Mouse (Mus musculus) gastrocnemius, postnatal 14 days (tissue): ENCODE measurements around the gene Ly6g5b. TPM values are rescaled to one million over a fixed set of nuclear protein-coding genes. Genes with fewer than 3 reads are reported as not detected.

Source experiments
- DNase-seq: peaks from one replicate; pipeline ENCODE4 v3.0.0; 2021; ENCODE audit warnings: mixed read lengths
- intact Hi-C: fragments of 180-260 bp; cut with DNase I; formaldehyde crosslinking; loops from one replicate; pipeline ENCODE4 v1.15.1; 2025; ENCODE audit warnings: low total_unique reads
- total RNA-seq, 2 experiments: library from RNA; stranded (reverse); gene quantifications; 2 replicates each; pipeline ENCODE4 v1.2.3; 2021

Ly6g5b gene
- total RNA-seq, 2 experiments from 2014 or later = 0.27 to 0.37 TPM

- DNase-seq = peak; percentile 47
- intact Hi-C loops = no loop called here
These were observed 5.5 kb upstream of the Ly6g5b start for GRCm38 (mm10) chr17:35120745-35121142.

GRCm38 (mm10) chr17:35111774-35112173, 3.5 kb downstream of the Ly6g5b start:
- intact Hi-C loops = no loop called here
- no peak for DNase-seq

DNA sequence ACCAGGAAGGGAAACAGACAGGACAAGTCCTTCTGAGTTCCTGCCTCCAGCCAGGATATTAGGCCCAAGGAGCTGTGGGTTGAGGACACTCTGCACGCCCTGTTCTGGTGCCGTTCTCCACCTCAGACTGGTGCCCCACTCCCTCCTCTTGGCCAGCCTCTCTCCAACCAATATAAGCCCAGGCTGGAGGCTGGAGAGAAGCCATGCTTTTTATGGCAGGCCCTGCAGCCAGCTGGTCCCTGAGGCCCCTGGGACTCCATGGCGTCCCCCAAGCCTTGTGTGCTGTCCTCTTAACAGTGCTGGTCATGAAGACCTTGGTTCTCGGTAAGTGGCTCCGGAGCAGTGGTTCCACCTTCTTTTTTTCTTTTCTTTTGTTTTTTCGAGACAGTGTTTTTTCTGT, 7.1 kb downstream of the Ly6g5b start, which contains the start of gene Ly6g5c:
Ly6g5c (plus strand) TSS at position 183 of the 400 bp plus-strand sequence.
- intact Hi-C loops = no loop called here
- DNase-seq = no peak

DNA sequence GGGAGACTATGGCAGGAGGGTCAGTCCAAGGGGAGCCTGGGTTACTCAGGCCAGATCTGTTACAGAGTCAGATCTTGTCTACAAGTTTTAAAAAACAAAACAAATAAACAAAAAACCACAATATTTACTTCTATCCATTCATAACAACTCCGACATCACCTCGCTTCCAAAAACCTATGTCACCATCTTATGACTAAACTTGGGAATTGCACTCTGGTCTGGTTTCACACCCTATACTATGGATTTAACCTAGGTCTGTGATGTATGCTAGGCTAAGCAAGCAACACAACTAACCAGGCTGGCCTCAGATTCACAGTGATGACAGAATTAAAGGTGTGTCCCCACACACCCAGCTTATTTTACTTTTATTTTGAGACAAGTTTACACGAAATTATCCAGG, 8.7 kb downstream of the Ly6g5b start:
- intact Hi-C loops = no loop called here
- DNase-seq = no peak

DNA sequence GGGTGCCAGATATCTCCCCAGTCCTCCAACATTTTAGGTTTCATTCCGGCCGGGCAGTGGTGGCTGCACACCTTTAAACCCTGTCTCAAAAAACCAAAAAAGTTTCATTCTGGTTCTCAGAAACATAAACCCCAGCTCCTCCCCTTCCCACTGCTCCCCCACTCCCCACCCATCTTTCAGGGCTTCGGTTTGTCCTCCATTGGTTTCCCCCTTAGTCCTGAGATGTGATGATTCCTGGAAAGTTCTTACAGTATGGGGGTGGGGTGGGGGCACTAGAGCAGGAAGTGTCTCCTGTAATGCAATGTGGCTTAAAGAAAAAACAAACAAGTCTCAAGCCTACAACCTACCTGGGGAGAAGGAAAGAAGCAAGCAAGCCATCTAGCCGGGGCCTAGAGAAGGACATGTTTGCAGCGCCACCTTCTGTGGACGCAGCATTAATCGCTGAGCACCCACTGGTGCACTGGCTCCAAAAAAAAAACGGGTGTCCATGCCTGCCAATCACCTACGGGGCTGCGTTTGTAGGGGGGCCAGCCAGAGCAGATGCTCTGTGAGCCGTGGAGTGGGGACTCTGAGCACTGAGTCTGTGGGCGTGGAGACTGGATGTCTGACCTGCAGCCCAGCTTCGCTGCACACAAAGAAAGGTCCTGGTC, 9.4 kb downstream of the Ly6g5b start:
- DNase-seq = peak; percentile 35
- intact Hi-C loops = no loop called here

- intact Hi-C loops = loop anchor here (5.0 kb wide), 1 partner anchor 87 kb away; the partner anchor contains the start of gene Vwa7
These were observed 10.5 kb downstream of the Ly6g5b start for GRCm38 (mm10) chr17:35104754-35105153.

DNA sequence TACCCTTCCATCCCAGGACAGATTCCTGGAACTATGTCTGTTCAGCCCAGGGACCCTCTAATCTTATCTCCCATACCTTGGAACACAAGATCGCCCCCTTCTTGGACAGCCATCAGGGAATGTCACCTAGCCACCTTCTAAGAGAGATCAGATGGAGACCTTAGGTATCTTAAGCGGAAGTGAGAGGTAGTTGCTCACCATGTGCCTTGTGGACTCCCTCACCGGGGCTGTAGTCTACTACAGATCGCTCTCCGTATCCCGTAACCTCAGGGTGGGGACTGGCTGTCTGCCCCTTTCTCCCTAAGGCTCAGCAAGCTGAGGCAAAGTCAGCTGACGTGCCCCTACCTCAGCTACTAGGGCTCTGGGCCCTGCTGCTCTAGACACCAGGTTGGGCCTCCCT, 11.1 kb downstream of the Ly6g5b start:
- DNase-seq = no peak
- intact Hi-C loops = loop anchor here (5.0 kb wide), 1 partner anchor 87 kb away; the partner anchor contains the start of gene Vwa7

More at GRCm38 (mm10) chr17:35104754-35105153, 10.5 kb downstream of the Ly6g5b start:
- DNase-seq = no peak

DNA sequence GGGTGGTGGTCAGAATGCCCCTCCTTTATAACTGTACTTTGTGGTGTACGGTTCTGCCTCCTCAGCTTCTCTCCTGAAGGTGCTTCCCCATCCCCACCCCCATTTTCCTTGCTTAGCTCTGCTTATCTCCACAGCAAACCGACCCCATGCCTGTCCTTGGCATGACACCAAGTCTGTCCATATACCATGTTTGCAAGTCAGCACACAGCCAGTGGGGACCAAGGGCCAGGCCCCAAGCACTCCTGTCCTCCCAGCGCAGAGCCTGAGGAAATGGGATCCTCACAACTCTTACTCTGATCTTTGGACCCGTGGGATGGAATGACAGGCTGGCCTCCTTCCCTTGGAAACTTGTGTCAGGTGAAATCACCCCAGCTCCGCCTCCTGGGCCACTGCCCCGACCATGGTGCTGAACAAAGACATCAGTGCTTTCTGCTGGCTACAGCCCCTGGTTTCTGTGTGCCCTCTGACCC, 12.0 kb downstream of the Ly6g5b start:
- DNase-seq = no peak
- intact Hi-C loops = loop anchor here (5.0 kb wide), 1 partner anchor 86 kb away; the partner anchor contains the start of gene Vwa7

GRCm38 (mm10) chr17:35102299-35102698, 12.9 kb downstream of the Ly6g5b start:
- intact Hi-C loops = loop anchor here (5.0 kb wide), 1 partner anchor 85 kb away; the partner anchor contains the start of gene Vwa7
- no peak for DNase-seq

GRCm38 (mm10) chr17:35101161-35101560, 14.1 kb downstream of the Ly6g5b start:
- no peak for DNase-seq
- intact Hi-C loops = loop anchor here (5.0 kb wide), 1 partner anchor 84 kb away; the partner anchor contains the start of gene Vwa7

- intact Hi-C loops = loop anchor here (5.0 kb wide), 1 partner anchor 83 kb away; the partner anchor contains the start of gene Vwa7
- DNase-seq = no peak
These were observed 14.9 kb downstream of the Ly6g5b start for GRCm38 (mm10) chr17:35100196-35100765.

DNA sequence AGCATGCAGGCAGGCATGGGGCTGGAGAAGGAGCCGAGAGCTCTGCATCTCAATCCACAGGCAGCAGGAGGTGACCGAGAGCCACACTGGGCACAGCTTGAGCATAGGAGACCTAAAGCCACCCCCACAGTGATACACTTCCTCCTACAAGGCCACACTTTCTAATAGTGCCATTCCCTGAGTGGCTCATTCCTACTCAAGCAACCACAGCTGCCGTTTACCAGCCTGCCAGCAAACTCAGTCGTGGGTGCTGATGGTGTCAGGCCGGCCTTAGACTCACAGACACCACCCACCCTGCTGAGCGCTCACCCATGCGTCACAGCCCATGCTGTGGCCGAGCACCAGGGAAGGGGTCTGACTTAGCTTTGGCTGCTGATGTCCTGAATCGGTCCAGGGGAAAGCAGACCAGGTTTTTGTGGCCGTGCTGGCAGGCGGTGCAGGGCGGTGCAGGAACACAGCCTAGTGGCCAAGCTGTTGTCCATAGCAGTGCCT, 18.0 kb downstream of the Ly6g5b start:
- intact Hi-C loops = no loop called here
- DNase-seq = no peak

DNA sequence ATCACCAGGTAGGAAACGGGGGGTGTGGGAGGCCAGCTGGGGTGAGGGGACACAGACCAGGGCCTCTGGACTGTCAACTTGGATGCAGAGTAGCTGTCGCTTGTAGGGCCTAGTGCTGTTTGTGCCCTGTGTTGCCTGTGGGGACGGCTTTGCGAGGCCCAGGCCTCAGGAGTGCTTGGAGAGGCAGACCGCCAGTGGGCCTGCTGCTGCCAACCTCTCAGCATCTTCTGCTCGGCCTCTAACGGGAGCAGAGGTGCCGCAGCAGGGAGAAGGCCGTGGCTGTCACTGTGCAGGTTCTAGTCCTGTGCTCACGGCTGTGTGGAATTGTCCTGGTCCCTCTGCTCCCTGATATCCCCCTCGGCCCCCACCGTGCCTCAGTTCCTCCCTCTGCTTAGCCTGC, 18.6 kb downstream of the Ly6g5b start:
- intact Hi-C loops = no loop called here
- DNase-seq = no peak

- intact Hi-C loops = no loop called here
- DNase-seq = no peak
These were observed 20.5 kb downstream of the Ly6g5b start for GRCm38 (mm10) chr17:35094475-35095365.

DNA sequence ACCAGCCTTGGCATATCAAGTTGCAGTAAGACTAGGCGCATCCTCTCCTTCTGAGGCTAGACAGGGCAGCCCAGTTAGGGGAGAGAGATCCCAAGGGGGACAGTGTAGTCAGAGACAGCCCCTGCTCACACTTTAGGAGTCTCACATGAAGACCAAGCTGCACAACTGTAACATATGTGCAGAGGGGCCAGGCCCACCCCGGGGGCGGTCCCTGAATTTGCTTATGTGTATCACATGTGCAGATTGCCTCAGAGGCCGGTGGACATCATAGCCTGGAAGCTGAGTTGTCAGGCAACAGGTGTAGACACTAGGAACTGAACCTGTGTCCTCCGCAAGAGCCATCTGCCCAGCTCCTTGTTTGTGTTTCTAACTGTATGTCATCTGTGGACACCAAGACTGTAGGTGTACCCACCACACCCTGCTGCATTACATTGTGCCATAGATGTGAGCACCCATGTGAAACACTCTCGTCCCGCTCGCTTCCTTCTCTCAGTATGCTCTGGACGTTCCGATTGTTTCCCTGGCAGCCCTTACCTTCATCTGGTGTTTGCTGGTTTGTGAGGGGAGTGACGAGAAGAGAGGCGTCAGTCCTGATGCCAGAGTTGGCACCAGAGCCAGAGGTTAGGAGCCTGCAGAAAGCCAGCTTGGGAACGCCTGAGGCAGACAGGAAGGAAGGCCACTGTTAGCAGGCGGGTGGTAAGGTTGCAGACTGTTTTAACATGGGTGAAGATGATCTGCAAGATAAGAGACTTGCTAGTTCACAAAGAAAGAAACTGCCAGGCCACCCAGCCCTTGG, 22.6 kb downstream of the Ly6g5b start:
- DNase-seq = no peak
- intact Hi-C loops = no loop called here

DNA sequence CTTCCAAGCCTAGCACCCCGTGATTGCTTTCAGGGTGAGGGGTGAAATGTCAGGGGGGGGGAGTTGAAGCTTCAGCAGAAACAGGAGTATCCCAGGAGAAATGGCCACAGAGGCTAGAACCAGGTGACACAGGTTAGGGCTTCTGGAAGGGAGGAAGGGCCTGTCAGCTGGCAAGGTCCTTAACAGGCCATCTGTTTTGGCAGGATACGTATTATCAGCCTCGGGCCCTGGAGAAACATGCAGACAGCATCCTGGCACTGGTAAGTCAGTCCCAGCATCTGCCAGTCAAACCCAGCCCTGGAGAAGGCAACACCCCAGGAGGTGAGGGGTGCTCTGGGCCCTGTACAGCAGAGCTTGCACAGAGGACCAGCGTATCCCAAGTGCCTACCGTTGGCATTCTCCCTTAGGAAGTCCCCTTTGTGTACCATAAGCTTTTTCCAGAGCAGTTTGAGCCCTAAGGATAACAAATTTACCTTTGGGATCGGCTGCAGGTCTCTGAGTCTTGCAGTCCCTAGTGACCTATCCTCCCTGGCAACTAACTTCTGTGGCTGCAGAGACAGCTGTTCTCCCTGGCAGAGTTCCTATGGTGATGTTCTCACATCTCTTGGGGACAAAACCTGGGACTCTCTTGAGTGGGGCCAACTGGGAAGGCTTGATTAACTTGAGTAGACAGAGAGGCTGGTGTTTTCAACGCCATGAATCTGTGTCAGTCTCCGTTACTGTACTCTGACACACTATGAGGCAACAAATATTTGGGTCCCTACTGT, 24.9 kb downstream of the Ly6g5b start:
- intact Hi-C loops = no loop called here
- DNase-seq = peak; percentile 39

DNA sequence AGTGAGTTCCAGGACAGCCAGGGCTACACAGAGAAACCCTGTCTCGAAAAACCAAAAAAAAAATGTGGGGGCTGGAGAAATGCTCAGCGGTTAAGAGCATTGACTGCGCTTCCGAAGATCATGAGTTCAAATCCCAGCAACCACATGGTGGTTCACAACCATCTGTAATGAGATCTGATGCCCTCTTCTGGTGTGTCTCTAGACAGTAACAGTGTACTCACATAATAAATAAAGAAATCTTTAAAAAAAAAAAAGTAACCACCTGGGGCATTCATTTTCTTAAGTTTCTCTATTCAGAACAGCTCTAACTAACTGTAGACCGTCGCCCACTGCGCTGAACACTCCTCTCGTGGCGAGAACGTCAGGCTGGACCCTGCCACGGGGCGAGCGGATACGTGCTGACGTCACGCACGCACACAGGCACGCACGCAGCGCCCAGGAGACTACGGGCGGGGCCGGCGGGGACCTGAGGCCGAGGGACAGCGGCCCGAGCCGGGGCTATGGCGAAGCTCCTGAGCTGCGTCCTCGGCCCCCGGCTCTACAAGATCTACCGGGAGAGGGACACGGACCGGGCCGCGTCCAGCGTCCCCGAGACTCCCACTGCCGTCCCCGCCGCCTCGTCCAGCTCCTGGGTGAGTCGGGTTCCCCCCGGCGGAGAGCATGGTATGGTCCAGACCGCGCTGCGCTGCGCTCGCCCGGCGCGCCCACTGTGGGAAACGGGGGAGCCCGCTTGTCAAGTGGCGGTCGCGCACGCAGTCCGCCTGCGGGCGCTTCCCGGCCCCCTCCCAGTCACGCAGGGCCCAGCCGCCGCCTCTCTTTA, 26.2 kb downstream of the Ly6g5b start, which contains the start of gene Abhd16a:
Abhd16a (plus strand) TSS at position 439 of the 820 bp plus-strand sequence.
- intact Hi-C loops = no loop called here

More for the DNA sequence above, 26.2 kb downstream of the Ly6g5b start, which contains the start of gene Abhd16a:
- DNase-seq = peak; percentile 96
